Mouse (Mus musculus): ENCODE results near the gene Pola2.

DNA sequence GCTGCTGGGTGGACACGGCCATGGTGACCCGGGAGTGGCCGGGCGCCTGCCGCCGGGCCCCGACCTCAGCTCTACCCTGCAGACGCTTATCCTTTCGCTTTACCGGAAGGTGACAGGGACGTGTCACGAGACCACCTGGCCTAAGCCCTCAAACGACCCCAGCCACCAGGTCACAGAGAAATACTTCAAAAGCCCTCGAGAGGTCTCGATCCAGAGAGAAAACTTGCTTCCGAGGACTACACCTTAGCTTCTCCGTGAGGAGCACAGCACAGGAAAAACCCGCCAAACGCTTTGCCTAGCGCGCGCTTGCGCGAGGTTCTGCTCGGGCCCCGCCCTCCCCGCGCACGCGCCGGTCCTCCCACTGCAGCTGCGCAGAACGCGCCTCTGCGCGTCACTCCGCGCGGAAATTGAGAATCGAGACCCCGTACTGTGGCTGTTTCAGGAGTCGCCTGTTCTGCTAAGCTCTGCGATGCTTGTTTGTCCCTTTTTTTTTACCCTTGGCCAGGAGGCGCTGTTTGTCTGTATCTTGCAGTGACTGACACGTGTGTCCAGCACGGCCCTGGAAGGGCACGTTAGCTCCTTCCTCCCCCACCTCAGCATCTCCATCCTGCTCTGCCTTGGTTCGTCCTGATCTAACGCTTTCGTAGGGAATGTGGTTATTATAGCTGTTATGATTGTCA, at the start of gene Pola2:
- TF ChIP-seq CTCF (IDR thresholded peaks at IDR 0.05) (peak; percentile 36), EP300 (IDR thresholded peaks at IDR 0.05) (no peak)

Measured in lung, postnatal 0 days (tissue).